Mouse (Mus musculus) intestine, postnatal 0 days (tissue): ENCODE results near the gene Gpc6. TPM values are rescaled to one million over a fixed set of nuclear protein-coding genes. Genes with fewer than 3 reads are reported as not detected.

ENCODE experiments used
- ATAC-seq: fragments of 200-750 bp; cut with Nextera tagmentation; 2 replicates; pipeline ENCODE4 v1.8.0; 2017; ENCODE audit warnings: mild to moderate bottlenecking, moderate TSS enrichment, moderate library complexity
- H3K27ac ChIP-seq: fragments of 300-500 bp; sonication (generic); 2 replicates; pipeline ENCODE4 v1.5.1; 2014; ENCODE audit warnings: mild to moderate bottlenecking, low read depth, low read length, moderate library complexity
- H3K27me3 ChIP-seq: fragments of 300-500 bp; sonication (generic); replicated peaks from 2 replicates; pipeline ENCODE4 v1.6.1; 2014; ENCODE audit warnings: low read length, mixed read lengths; ENCODE audit not compliant: control insufficient read depth, insufficient read depth
- H3K36me3 ChIP-seq: fragments of 300-500 bp; sonication (generic); 2 replicates; pipeline ENCODE4 v1.6.1; 2014; ENCODE audit warnings: mild to moderate bottlenecking, moderate library complexity; ENCODE audit not compliant: control insufficient read depth, insufficient read depth
- H3K4me1 ChIP-seq: fragments of 300-500 bp; sonication (generic); replicated peaks from 2 replicates; pipeline ENCODE4 v1.6.1; 2014; ENCODE audit warnings: antibody characterized with exemption, low read length, mixed read lengths; ENCODE audit not compliant: control insufficient read depth, insufficient read depth
- H3K4me2 ChIP-seq: fragments of 300-500 bp; sonication (generic); replicated peaks from 2 replicates; pipeline ENCODE4 v1.6.1; 2014; ENCODE audit warnings: low read depth, mild to moderate bottlenecking, moderate library complexity
- H3K4me3 ChIP-seq: fragments of 300-500 bp; sonication (generic); 2 replicates; pipeline ENCODE4 v1.5.1; 2014; ENCODE audit warnings: low read depth, low read length
- H3K9ac ChIP-seq: fragments of 300-500 bp; sonication (generic); 2 replicates; pipeline ENCODE4 v1.6.1; 2014; ENCODE audit warnings: mild to moderate bottlenecking, low read depth, low read length
- H3K9me3 ChIP-seq: fragments of 300-500 bp; sonication (generic); 2 replicates; pipeline ENCODE4 v1.6.1; 2016; ENCODE audit warnings: mixed run types; ENCODE audit not compliant: control insufficient read depth
- CTCF ChIP-seq: sonication (generic); IDR thresholded peaks from 2 replicates; pipeline ENCODE4 v1.5.1; 2016; ENCODE audit warnings: low read depth, mild to moderate bottlenecking, control low read depth, antibody characterized with exemption, moderate library complexity
- WGBS: fragments of 180-500 bp; shearing (Covaris S2); extraction: QIAGEN DNeasy Blood & Tissue Kit; methylation state at CpG from one replicate; pipeline ENCODE4 v1.1.7; 2014; 5-methylcytosine and 5-hydroxymethylcytosine counted together
- polyA plus RNA-seq: library from polyadenylated mRNA; unstranded; fragments of >200 nt; fragmentation: Nextera tagmentation; extraction: Ambion mirVana; gene quantifications from 2 replicates; pipeline ENCODE4 v1.2.1, GENCODE M21; 2015

The Gpc6 gene
- polyA plus RNA-seq, 1 experiment from 2014 or later, result 6.6 TPM

- H3K4me3 ChIP-seq, result no peak overlapping the region
- H3K9me3 ChIP-seq, result no peaks in the 10 kb centered on the region
- no peak overlapping the region for H3K9ac ChIP-seq
- no peak for TF ChIP-seq CTCF
- no peaks in the 10 kb centered on the region for H3K4me1 ChIP-seq
- H3K36me3 ChIP-seq, result no peaks in the 10 kb centered on the region
- no peak overlapping the region for H3K4me2 ChIP-seq
- H3K27ac ChIP-seq, result no peak overlapping the region
- ATAC-seq, result no peak
- 80% methylated on average over 2 of the region's 2 CpGs for WGBS
- H3K27me3 ChIP-seq, result no peaks in the 10 kb centered on the region; the same call in 1 of the 2 replicates
These were observed 849 bp upstream of the Gpc6 start for GRCm38 (mm10) chr14:116924266-116924665.

GRCm38 (mm10) chr14:116925691-116926403, 732 bp downstream of the Gpc6 start:
- Histone ChIP-seq H3K27me3 (no peaks in the 10 kb centered on the region; the same call in 1 of the 2 replicates), H3K4me1 (no peaks in the 10 kb centered on the region), H3K4me3 (peak overlapping the region; percentile 57), H3K9me3 (no peaks in the 10 kb centered on the region), H3K4me2 (peak overlapping the region; percentile 98), H3K36me3 (no peaks in the 10 kb centered on the region), H3K27ac (0 out of 2 replicates have a peak overlapping the region, but pooled peaks have one; percentile 42), H3K9ac (peak overlapping the region; percentile 35; the same call in 1 of the 2 replicates)
- peak; percentile 33 for ATAC-seq
- WGBS, result under 1% methylated on average over 58 of the region's 58 CpGs
- TF ChIP-seq CTCF, result no peak

DNA sequence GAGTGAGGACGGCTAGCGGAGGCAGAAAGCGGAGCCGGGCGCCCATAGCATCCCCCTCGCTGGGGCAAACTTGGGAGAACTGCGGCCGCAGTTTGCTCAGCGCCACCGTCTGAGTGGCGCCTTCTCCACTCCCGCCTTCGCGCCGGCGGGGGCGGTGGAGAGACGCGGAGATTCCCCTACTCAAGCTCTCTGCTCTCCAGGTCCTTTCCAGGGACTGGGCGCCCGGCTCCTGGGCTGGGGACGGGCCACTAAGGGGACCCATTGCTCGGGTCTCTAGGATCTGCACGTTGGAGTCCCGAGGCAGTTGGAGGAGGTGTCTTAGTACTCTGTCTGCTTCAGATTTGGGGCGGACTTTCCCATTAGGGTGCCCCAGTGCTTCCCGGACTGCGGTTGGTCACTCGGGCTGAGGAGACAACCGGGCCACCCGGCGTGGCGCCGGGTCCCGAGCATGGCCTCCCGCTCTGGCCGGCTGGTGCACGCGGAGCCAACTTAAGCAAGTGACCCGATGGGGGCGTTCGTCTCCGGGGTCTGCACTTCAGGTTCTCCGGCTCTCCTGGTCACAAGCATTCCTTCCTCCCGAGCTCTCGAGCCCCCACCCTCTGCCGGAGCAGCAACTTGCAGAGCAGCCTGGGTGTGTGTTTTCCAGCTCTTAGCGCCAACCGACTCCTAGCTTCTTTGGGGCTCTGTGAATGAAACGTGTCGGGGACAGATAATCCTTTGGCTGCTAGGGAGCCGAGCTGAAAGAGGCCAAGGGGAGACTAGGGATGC, 1.5 kb downstream of the Gpc6 start:
- Histone ChIP-seq H3K9me3 (no peaks in the 10 kb centered on the region), H3K36me3 (no peaks in the 10 kb centered on the region), H3K27me3 (no peaks in the 10 kb centered on the region; the same call in 1 of the 2 replicates), H3K27ac (peak overlapping the region; percentile 42; the same call in 1 of the 2 replicates), H3K9ac (peak overlapping the region; percentile 40), H3K4me2 (peak overlapping the region; percentile 98), H3K4me3 (peak overlapping the region; percentile 57), H3K4me1 (no peaks in the 10 kb centered on the region)
- TF ChIP-seq CTCF, result peak; percentile 58
- WGBS, result under 1% methylated on average over 52 of the region's 52 CpGs
- ATAC-seq, result peak; percentile 73

DNA sequence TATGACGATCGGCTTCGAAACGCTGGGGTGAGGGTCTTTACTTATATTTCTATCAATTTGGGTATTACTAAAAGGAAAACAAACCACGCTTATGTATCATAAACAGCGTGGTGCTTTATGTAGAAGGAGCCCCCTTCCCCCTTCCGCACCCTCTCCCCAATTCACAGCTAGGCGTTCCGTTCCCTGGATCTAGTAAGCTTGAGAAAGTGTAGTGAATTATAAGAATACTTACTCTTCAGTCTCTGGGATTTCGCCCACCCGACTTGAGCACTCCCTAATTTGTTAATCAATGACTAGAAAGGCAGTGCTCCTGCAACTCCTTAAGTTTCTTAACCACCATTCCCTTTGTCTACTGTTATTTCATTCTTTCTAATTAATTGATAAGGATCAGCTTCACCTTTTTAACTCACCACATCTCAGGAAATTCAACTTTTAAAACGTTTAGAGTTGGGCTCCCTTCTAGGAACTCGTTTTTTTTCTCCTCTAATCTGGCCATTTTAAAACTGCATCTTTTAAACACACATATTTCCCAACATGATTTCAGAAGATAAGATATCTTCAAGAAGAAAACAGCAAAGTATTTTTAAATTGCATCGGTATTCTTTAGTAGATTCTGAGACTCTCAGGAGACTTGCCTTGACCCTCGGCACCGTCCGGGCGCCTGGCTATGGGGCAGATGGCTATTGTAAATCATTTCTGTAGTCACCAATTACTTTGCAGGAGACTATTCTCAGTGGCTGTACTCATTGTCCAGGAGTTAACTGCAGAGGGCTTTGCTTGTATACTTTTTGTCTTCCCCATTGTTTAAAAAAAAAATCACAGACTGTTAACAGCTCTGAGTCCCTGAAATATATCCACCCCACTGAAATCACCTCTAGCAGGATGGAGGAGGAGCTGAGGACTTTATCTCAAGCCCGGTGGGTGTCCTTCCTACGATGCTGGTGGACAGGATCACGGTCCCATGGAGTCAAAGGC, 2.5 kb downstream of the Gpc6 start:
- Histone ChIP-seq H3K9me3 (no peaks in the 10 kb centered on the region), H3K9ac (peak overlapping the region; percentile 40; the same call in 1 of the 2 replicates), H3K4me3 (peak overlapping the region; percentile 57), H3K4me1 (no peaks in the 10 kb centered on the region), H3K4me2 (peak overlapping the region; percentile 98), H3K27ac (no peak overlapping the region), H3K27me3 (no peaks in the 10 kb centered on the region; the same call in 1 of the 2 replicates), H3K36me3 (no peaks in the 10 kb centered on the region)
- ATAC-seq, result no peak
- 6% methylated on average over 21 of the region's 21 CpGs for WGBS
- no peak for TF ChIP-seq CTCF

GRCm38 (mm10) chr14:116928395-116928794, 3.3 kb downstream of the Gpc6 start:
- 49% methylated on average over 2 of the region's 2 CpGs for WGBS
- H3K9me3 ChIP-seq, result no peaks in the 10 kb centered on the region
- no peaks in the 10 kb centered on the region for H3K36me3 ChIP-seq
- no peak overlapping the region for H3K27ac ChIP-seq
- TF ChIP-seq CTCF, result no peak
- H3K4me3 ChIP-seq, result peak overlapping the region; percentile 57
- no peaks in the 10 kb centered on the region; the same call in 1 of the 2 replicates for H3K27me3 ChIP-seq
- peak overlapping the region; percentile 98; the same call in 1 of the 2 replicates for H3K4me2 ChIP-seq
- H3K9ac ChIP-seq, result no peak overlapping the region
- ATAC-seq, result no peak
- H3K4me1 ChIP-seq, result no peaks in the 10 kb centered on the region
